Mouse (Mus musculus): Measurements from ENCODE around the gene Dpp10. TPM values are rescaled to one million over a fixed set of nuclear protein-coding genes. Genes with fewer than 3 reads are reported as not detected.

Dpp10 gene
- total and polyA plus RNA-seq, 3 experiments, result not detected

- DNase-seq (ENCODE audit: low read depth, low spot score), result no peak
- Histone ChIP-seq H3K27me3 (ENCODE audit: control insufficient read depth in 1 of 2, insufficient read depth in 2 of 2, low read length in 2 of 2) (no peaks in the 10 kb centered on the region), H3K4me1 (ENCODE audit: control insufficient read depth in 1 of 2, insufficient read depth in 2 of 2, low read length in 2 of 2) (no peaks in the 10 kb centered on the region), H3K9ac (ENCODE audit: control insufficient read depth, low read depth, low read length, poor library complexity, severe bottlenecking) (no peak overlapping the region), H3K4me3 (ENCODE audit: control insufficient read depth in 1 of 2, insufficient read depth in 1 of 2, low read depth in 2 of 2, low read length in 2 of 2) (no peak overlapping the region), H3K9me3 (replicated peaks; ENCODE audit: insufficient read depth, low read length) (no peaks in the 10 kb centered on the region), H3K79me2 (ENCODE audit: control insufficient read depth, insufficient read depth, low read length, poor library complexity) (no peaks in the 10 kb centered on the region), H3K36me3 (ENCODE audit: control insufficient read depth in 1 of 2, insufficient read depth in 2 of 2, low read length in 2 of 2) (no peaks in the 10 kb centered on the region), H3K27ac (ENCODE audit: control insufficient read depth, low read depth, low read length) (no peak overlapping the region)
- no peak for TF ChIP-seq MYB (IDR thresholded peaks at IDR 0.05; ENCODE audit: low read depth, low read length)
- no peak for TF ChIP-seq CHD2 (IDR thresholded peaks at IDR 0.05; ENCODE audit: low read length)
- TF ChIP-seq TCF12 (IDR thresholded peaks at IDR 0.05; ENCODE audit: low read depth, low read length), result no peak
- TF ChIP-seq UBTF (IDR thresholded peaks at IDR 0.05; ENCODE audit: borderline replicate concordance, insufficient read depth, low read depth, low read length), result no peak
- TF ChIP-seq SMC3 (IDR thresholded peaks at IDR 0.05; ENCODE audit: low read depth, low read length), result no peak
- no peak for TF ChIP-seq ZKSCAN1 (IDR thresholded peaks at IDR 0.05; ENCODE audit: low read depth, low read length)
- TF ChIP-seq MXI1 (IDR thresholded peaks at IDR 0.05; ENCODE audit: low read depth, low read length), result no peak
- no peak for TF ChIP-seq ZMIZ1 (IDR thresholded peaks at IDR 0.05; ENCODE audit: low read depth, low read length)
- TF ChIP-seq POLR2AphosphoS2 (IDR thresholded peaks at IDR 0.05; ENCODE audit: low read length), result no peak
These were observed 279.8 kb downstream of the Dpp10 start for GRCm38 (mm10) chr1:123765511-123765910.

GRCm38 (mm10) chr1:123762272-123762671 is 283.1 kb downstream of the Dpp10 start:
- H3K4me1 ChIP-seq (ENCODE audit: control insufficient read depth in 1 of 2, insufficient read depth in 2 of 2, low read length in 2 of 2), result no peaks in the 10 kb centered on the region
- H3K27ac ChIP-seq (ENCODE audit: control insufficient read depth, low read depth, low read length), result no peak overlapping the region
- DNase-seq (ENCODE audit: low read depth, low spot score), result no peak
- no peaks in the 10 kb centered on the region for H3K27me3 ChIP-seq (ENCODE audit: control insufficient read depth in 1 of 2, insufficient read depth in 2 of 2, low read length in 2 of 2)
- H3K4me3 ChIP-seq (ENCODE audit: control insufficient read depth in 1 of 2, insufficient read depth in 1 of 2, low read depth in 2 of 2, low read length in 2 of 2), result no peak overlapping the region
- no peak overlapping the region for H3K9ac ChIP-seq (ENCODE audit: control insufficient read depth, low read depth, low read length, poor library complexity, severe bottlenecking)
- no peaks in the 10 kb centered on the region for H3K36me3 ChIP-seq (ENCODE audit: control insufficient read depth in 1 of 2, insufficient read depth in 2 of 2, low read length in 2 of 2)
- no peaks in the 10 kb centered on the region for H3K79me2 ChIP-seq (ENCODE audit: control insufficient read depth, insufficient read depth, low read length, poor library complexity)
- no peaks in the 10 kb centered on the region for H3K9me3 ChIP-seq (replicated peaks; ENCODE audit: insufficient read depth, low read length)
- TF ChIP-seq EP300 (IDR thresholded peaks at IDR 0.05; ENCODE audit: low read depth in 1 of 2, low read length in 2 of 2) (no peak), KAT2A (conservative IDR thresholded peaks at IDR 0.05; ENCODE audit: low read depth, low read length) (no peak), HCFC1 (IDR thresholded peaks at IDR 0.05; ENCODE audit: low read depth, low read length) (no peak), POLR2AphosphoS2 (IDR thresholded peaks at IDR 0.05; ENCODE audit: low read length) (no peak), BHLHE40 (IDR thresholded peaks at IDR 0.05; ENCODE audit: borderline replicate concordance, low read depth, low read length) (no peak), NELFE (IDR thresholded peaks at IDR 0.05; ENCODE audit: low read depth, low read length) (no peak), TAL1 (IDR thresholded peaks at IDR 0.05; ENCODE audit: low read length) (no peak), ZKSCAN1 (IDR thresholded peaks at IDR 0.05; ENCODE audit: low read depth, low read length) (no peak), SIN3A (IDR thresholded peaks at IDR 0.05; ENCODE audit: low read length) (no peak)

GRCm38 (mm10) chr1:123756055-123756454 is 289.3 kb downstream of the Dpp10 start:
- no peaks in the 10 kb centered on the region for H3K9me3 ChIP-seq (replicated peaks; ENCODE audit: insufficient read depth, low read length)
- no peak overlapping the region for H3K27ac ChIP-seq (ENCODE audit: control insufficient read depth, low read depth, low read length)
- no peaks in the 10 kb centered on the region for H3K4me1 ChIP-seq (ENCODE audit: control insufficient read depth in 1 of 2, insufficient read depth in 2 of 2, low read length in 2 of 2)
- H3K9ac ChIP-seq (ENCODE audit: control insufficient read depth, low read depth, low read length, poor library complexity, severe bottlenecking), result no peak overlapping the region
- TF ChIP-seq USF2 (IDR thresholded peaks at IDR 0.05; ENCODE audit: borderline replicate concordance in 1 of 2, insufficient read depth in 1 of 2, low read depth in 1 of 2, low read length in 2 of 2), result no peak
- no peak for DNase-seq (ENCODE audit: low read depth, low spot score)
- H3K79me2 ChIP-seq (ENCODE audit: control insufficient read depth, insufficient read depth, low read length, poor library complexity), result no peaks in the 10 kb centered on the region
- no peak overlapping the region for H3K4me3 ChIP-seq (ENCODE audit: control insufficient read depth in 1 of 2, insufficient read depth in 1 of 2, low read depth in 2 of 2, low read length in 2 of 2)
- H3K36me3 ChIP-seq (ENCODE audit: control insufficient read depth in 1 of 2, insufficient read depth in 2 of 2, low read length in 2 of 2), result no peaks in the 10 kb centered on the region
- no peaks in the 10 kb centered on the region for H3K27me3 ChIP-seq (ENCODE audit: control insufficient read depth in 1 of 2, insufficient read depth in 2 of 2, low read length in 2 of 2)
